Mouse (Mus musculus) G1E (cell line): Measurements from ENCODE around the gene 4931422A03Rik.

Experiments
- CTCF ChIP-seq: IDR thresholded peaks from 2 replicates; pipeline ENCODE4 v1.5.1; 2012; ENCODE audit warnings: low read depth, low read length, inconsistent platforms, mixed read lengths
- GATA1 ChIP-seq: IDR thresholded peaks from 2 replicates; pipeline ENCODE4 v1.6.1; 2012; ENCODE audit warnings: borderline replicate concordance, low read length, inconsistent platforms, mixed read lengths

DNA sequence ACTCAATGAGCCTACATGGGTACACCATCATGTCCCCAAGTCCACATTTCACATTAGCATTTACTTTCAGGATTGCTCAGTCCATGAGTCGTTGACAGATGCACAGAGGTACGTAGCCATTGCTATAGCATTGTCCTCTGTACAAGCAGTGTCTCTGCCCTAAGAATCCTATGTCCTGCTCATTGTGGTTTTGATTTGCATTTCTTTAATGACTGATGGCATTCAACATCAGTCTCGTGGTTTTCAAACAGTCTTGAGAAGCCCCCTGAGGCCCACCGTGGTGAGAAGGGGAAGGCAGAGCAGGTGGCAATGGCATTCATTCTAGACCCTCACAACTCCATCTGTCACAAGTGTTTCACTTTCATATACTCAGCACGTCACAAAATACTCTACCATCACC lies 110.8 kb downstream of the 4931422A03Rik start:
- TF ChIP-seq CTCF (no peak), GATA1 (no peak)
